Mouse (Mus musculus) skeletal muscle tissue, postnatal 0 days (tissue): Measurements from ENCODE around the gene Kif13a. TPM values are rescaled to one million over a fixed set of nuclear protein-coding genes. Genes with fewer than 3 reads are reported as not detected.

Source experiments
- polyA plus RNA-seq: library from polyadenylated mRNA; unstranded; fragments of >200 nt; fragmentation: Nextera tagmentation; extraction: Ambion mirVana; gene quantifications from 2 replicates; pipeline ENCODE4 v1.2.1, GENCODE M21; 2015

Kif13a gene
- 15.4 and 16.3 TPM in 2 replicates for polyA plus RNA-seq

GRCm38 (mm10) chr13:46929719-46930658 lies at the start of gene Kif13a:
Gene Kif13a, minus strand, starts transcription at chr13:46929867.

DNA sequence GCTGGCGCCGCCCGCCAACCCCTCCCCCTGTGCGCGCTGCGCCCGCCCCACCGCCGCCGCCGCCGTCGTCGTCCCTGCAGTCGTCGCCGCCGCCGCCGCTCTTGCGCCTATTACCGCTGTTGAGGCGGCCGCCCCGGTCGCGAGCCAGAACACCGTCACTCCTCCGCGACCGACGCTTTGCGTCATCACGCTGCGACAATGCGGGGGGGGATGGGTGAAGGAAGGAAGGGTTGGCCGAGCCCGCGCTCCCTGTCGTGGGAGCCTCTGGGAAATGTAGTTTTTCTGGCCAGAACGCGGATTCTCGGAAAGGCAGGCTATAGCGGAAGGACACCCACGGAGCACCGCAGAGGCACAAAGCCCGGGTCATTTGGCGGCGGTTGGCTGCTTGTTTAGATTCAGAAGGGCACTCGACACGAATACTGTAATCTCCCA lies 201.8 kb downstream of the Kif13a start, which contains the start of gene Nup153:
Gene Nup153, minus strand, starts transcription at position 104 of the 432 bp plus-strand sequence.

Other genes with a start within 250 kb of the Kif13a start
- gene Nup153, start 201.9 kb downstream of the Kif13a start, polyA plus RNA-seq = 7.8 and 8.0 TPM in 2 replicates
- 3.3 and 3.6 TPM in 2 replicates for gene Nhlrc1, start 85.0 kb upstream of the Kif13a start, polyA plus RNA-seq
- 3.8 and 4.3 TPM in 2 replicates for gene Kdm1b, start 113.6 kb upstream of the Kif13a start, polyA plus RNA-seq
- 6.3 and 8.1 TPM in 2 replicates for gene Tpmt, start 114.9 kb upstream of the Kif13a start, polyA plus RNA-seq
- 97.3 and 110 TPM in 2 replicates for gene Dek, start 176.3 kb upstream of the Kif13a start, polyA plus RNA-seq
- gene Rnf144b, start 192.8 kb upstream of the Kif13a start, polyA plus RNA-seq = 3.0 and 3.2 TPM in 2 replicates